Mouse (Mus musculus) embryo, embryonic 10.5 days (tissue): Measurements from ENCODE around the gene Gm10031.
A peak's percentile ranks its signal among the peaks of the same experiment; 100 is the strongest.

ENCODE experiments used
- DNase-seq: peaks from one replicate; pipeline ENCODE4 v3.0.0-alpha.2; 2015; ENCODE audit warnings: low spot score

Gene Gm10031

GRCm38 (mm10) chr1:156539787-156540560 is 16.2 kb downstream of the Gm10031 start:
- DNase-seq: peak; percentile 55

GRCm38 (mm10) chr1:156543999-156544398 is 20.2 kb downstream of the Gm10031 start:
- peak; percentile 13 for DNase-seq

- peak; percentile 93 for DNase-seq
Observed at GRCm38 (mm10) chr1:156558024-156558930, 34.5 kb downstream of the Gm10031 start, which contains the start of gene Abl2. Abl2 (plus strand) TSS chr1:156558786.

GRCm38 (mm10) chr1:156558950-156559640 is 35.3 kb downstream of the Gm10031 start:
- peak; percentile 54 for DNase-seq

GRCm38 (mm10) chr1:156559641-156560020 is 35.8 kb downstream of the Gm10031 start:
- no peak for DNase-seq

- no peak for DNase-seq
Observed at GRCm38 (mm10) chr1:156560500-156560899, 36.7 kb downstream of the Gm10031 start.

- no peak for DNase-seq
Observed at GRCm38 (mm10) chr1:156565328-156565727, 41.5 kb downstream of the Gm10031 start.

GRCm38 (mm10) chr1:156566132-156566531 is 42.3 kb downstream of the Gm10031 start:
- DNase-seq: no peak

GRCm38 (mm10) chr1:156569615-156570014 is 45.8 kb downstream of the Gm10031 start:
- no peak for DNase-seq

GRCm38 (mm10) chr1:156572952-156573351 is 49.1 kb downstream of the Gm10031 start:
- no peak for DNase-seq
